Mouse (Mus musculus) myocyte (in vitro differentiated cells): ENCODE data around the gene Macrod2.

Source experiments
- E2F4 ChIP-seq: IDR thresholded peaks from one replicate; pipeline ENCODE4 v1.6.1; 2011; ENCODE audit warnings: mild to moderate bottlenecking, control low read depth, moderate library complexity; ENCODE audit not compliant: insufficient read depth
- MAX ChIP-seq: IDR thresholded peaks from one replicate; pipeline ENCODE4 v1.6.1; 2011; ENCODE audit warnings: low read depth, mild to moderate bottlenecking, control low read depth
- POLR2A ChIP-seq: IDR thresholded peaks from one replicate; pipeline ENCODE4 v1.6.1; 2011; ENCODE audit warnings: low read depth, mild to moderate bottlenecking, control low read depth, moderate library complexity; ENCODE audit not compliant: insufficient read length
- TCF3 ChIP-seq: IDR thresholded peaks from one replicate; pipeline ENCODE4 v1.6.1; 2011; ENCODE audit warnings: low read depth, control low read depth; ENCODE audit not compliant: insufficient read length
- USF1 ChIP-seq: IDR thresholded peaks from one replicate; pipeline ENCODE4 v1.6.1; 2011; ENCODE audit warnings: low read depth, mild to moderate bottlenecking, control low read depth, moderate library complexity

DNA sequence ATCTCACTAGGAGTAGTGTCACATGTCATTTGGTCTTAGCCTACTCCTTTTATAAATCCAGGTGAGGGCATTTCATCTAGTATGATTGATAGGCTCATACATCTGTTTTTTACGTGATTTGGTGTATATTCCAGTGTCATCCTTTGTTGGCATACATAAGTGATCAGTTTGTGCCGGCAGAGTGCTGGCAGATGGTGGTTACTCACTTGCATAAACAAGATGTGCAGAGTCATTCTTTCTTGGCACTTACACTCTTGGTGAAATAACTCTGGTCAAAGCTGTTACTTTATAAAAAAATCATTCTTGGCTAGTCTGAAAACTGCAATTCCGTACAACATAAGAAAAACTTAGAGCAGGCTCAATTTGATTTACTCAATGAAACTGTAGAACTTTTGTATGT lies 102.6 kb downstream of the Macrod2 start:
- no peak for TF ChIP-seq POLR2A
- TF ChIP-seq E2F4: no peak
- TF ChIP-seq USF1: no peak
- TF ChIP-seq MAX: no peak
- TF ChIP-seq TCF3: no peak
